Mouse (Mus musculus): ENCODE data around the gene Efcab1. TPM values are rescaled to one million over a fixed set of nuclear protein-coding genes. Genes with fewer than 3 reads are reported as not detected.
"Not testable (repeated sequence)": the region's sequence is repeated elsewhere in the genome, so short reads cannot be mapped to it uniquely, and the experiment has no call there.

Gene Efcab1
- polyA plus RNA-seq, 1 experiment from 2014 or later = 13.7 TPM

GRCm38 (mm10) chr16:14940898-14941297 lies 34.5 kb downstream of the Efcab1 start:
- H3K27ac ChIP-seq = peak overlapping the region; percentile 67
- 0 out of 2 replicates have a peak, but pooled peaks have one; percentile 37 for ATAC-seq (ENCODE audit: insufficient number of reproducible peaks, low FRiP score, low TSS enrichment, low read depth)

GRCm38 (mm10) chr16:14943530-14943929 lies 37.1 kb downstream of the Efcab1 start:
- H3K9me3 ChIP-seq = no peaks in the 10 kb centered on the region
- no peak overlapping the region for H3K4me2 ChIP-seq
- H3K4me3 ChIP-seq = no peak overlapping the region
- no peak overlapping the region for H3K27ac ChIP-seq
- peaks cover 6% of the 10 kb centered on the region; the same call in 1 of the 2 replicates for H3K4me1 ChIP-seq
- H3K36me3 ChIP-seq = no peaks in the 10 kb centered on the region
- H3K9ac ChIP-seq = no peak overlapping the region
- ATAC-seq (ENCODE audit: insufficient number of reproducible peaks, low FRiP score, low TSS enrichment, low read depth) = 0 out of 2 replicates have a peak, but pooled peaks have one; percentile 60
- H3K27me3 ChIP-seq = no peaks in the 10 kb centered on the region
- WGBS = 65% methylated on average over 2 of the region's 2 CpGs

More at GRCm38 (mm10) chr16:14940898-14941297, 34.5 kb downstream of the Efcab1 start:
- Histone ChIP-seq H3K4me1 (peaks cover 6% of the 10 kb centered on the region; the same call in 1 of the 2 replicates), H3K27me3 (no peaks in the 10 kb centered on the region), H3K4me2 (no peak overlapping the region), H3K4me3 (no peak overlapping the region), H3K9ac (no peak overlapping the region), H3K36me3 (no peaks in the 10 kb centered on the region), H3K9me3 (no peaks in the 10 kb centered on the region)
- WGBS = 40% methylated on average over 3 of the region's 3 CpGs

- ATAC-seq (ENCODE audit: insufficient number of reproducible peaks, low FRiP score, low TSS enrichment, low read depth); H3K4me3 ChIP-seq; H3K36me3 ChIP-seq; H3K4me1 ChIP-seq; H3K27me3 ChIP-seq; H3K27ac ChIP-seq; H3K9ac ChIP-seq; H3K9me3 ChIP-seq; H3K4me2 ChIP-seq: not testable (repeated sequence)
- 83% methylated on average over 2 of the region's 2 CpGs for WGBS
Measured at GRCm38 (mm10) chr16:14947561-14947960, 41.2 kb downstream of the Efcab1 start.

- H3K9me3 ChIP-seq = no peaks in the 10 kb centered on the region
- no peak overlapping the region for H3K4me2 ChIP-seq
- H3K27me3 ChIP-seq = no peaks in the 10 kb centered on the region
- H3K27ac ChIP-seq = no peak overlapping the region
- no peaks in the 10 kb centered on the region for H3K36me3 ChIP-seq
- no peak overlapping the region for H3K9ac ChIP-seq
- no peaks in the 10 kb centered on the region for H3K4me1 ChIP-seq
- ATAC-seq (ENCODE audit: insufficient number of reproducible peaks, low FRiP score, low TSS enrichment, low read depth) = no peak; the same call in 1 of the 2 replicates
- no peak overlapping the region for H3K4me3 ChIP-seq
- WGBS = 27% methylated on average over 2 of the region's 2 CpGs
Measured at GRCm38 (mm10) chr16:14951894-14952293, 45.5 kb downstream of the Efcab1 start.

- no peaks in the 10 kb centered on the region for H3K27me3 ChIP-seq
- H3K27ac ChIP-seq = no peak overlapping the region
- WGBS = 93% methylated on average over 8 of the region's 8 CpGs
- H3K9me3 ChIP-seq = no peaks in the 10 kb centered on the region
- no peaks in the 10 kb centered on the region for H3K36me3 ChIP-seq
- no peak overlapping the region for H3K4me3 ChIP-seq
- ATAC-seq (ENCODE audit: insufficient number of reproducible peaks, low FRiP score, low TSS enrichment, low read depth) = no peak
- H3K4me1 ChIP-seq = no peaks in the 10 kb centered on the region
- no peak overlapping the region for H3K9ac ChIP-seq
- H3K4me2 ChIP-seq = no peak overlapping the region
Measured at GRCm38 (mm10) chr16:14959743-14960142, 53.3 kb downstream of the Efcab1 start.

GRCm38 (mm10) chr16:14973696-14974095 lies 67.3 kb downstream of the Efcab1 start:
- Histone ChIP-seq H3K9me3 (no peaks in the 10 kb centered on the region), H3K27ac (no peak overlapping the region), H3K9ac (no peak overlapping the region), H3K4me2 (no peak overlapping the region), H3K4me3 (no peak overlapping the region), H3K27me3 (no peaks in the 10 kb centered on the region), H3K36me3 (no peaks in the 10 kb centered on the region), H3K4me1 (no peaks in the 10 kb centered on the region)
- no peak for ATAC-seq (ENCODE audit: insufficient number of reproducible peaks, low FRiP score, low TSS enrichment, low read depth)
- WGBS = 81% methylated on average over 1 of the region's 1 CpGs

GRCm38 (mm10) chr16:14979228-14979627 lies 72.8 kb downstream of the Efcab1 start:
- H3K4me1 ChIP-seq = no peaks in the 10 kb centered on the region
- WGBS = 78% methylated on average over 2 of the region's 2 CpGs

GRCm38 (mm10) chr16:14989614-14990268 lies 83.3 kb downstream of the Efcab1 start:
- Histone ChIP-seq H3K4me1 (peaks cover 9% of the 10 kb centered on the region), H3K4me3 (no peak overlapping the region), H3K4me2 (no peak overlapping the region), H3K9ac (no peak overlapping the region), H3K36me3 (no peaks in the 10 kb centered on the region), H3K9me3 (no peaks in the 10 kb centered on the region), H3K27me3 (no peaks in the 10 kb centered on the region), H3K27ac (peak overlapping the region; percentile 24; the same call in 1 of the 2 replicates)
- WGBS = 48% methylated on average over 6 of the region's 6 CpGs
- peak; percentile 71; the same call in 1 of the 2 replicates for ATAC-seq (ENCODE audit: insufficient number of reproducible peaks, low FRiP score, low TSS enrichment, low read depth)

More at GRCm38 (mm10) chr16:14979228-14979627, 72.8 kb downstream of the Efcab1 start:
- Histone ChIP-seq H3K9ac (no peak overlapping the region), H3K9me3 (no peaks in the 10 kb centered on the region), H3K27ac (no peak overlapping the region), H3K4me2 (no peak overlapping the region), H3K4me3 (no peak overlapping the region), H3K27me3 (no peaks in the 10 kb centered on the region), H3K36me3 (no peaks in the 10 kb centered on the region)
- ATAC-seq (ENCODE audit: insufficient number of reproducible peaks, low FRiP score, low TSS enrichment, low read depth) = no peak

GRCm38 (mm10) chr16:14991001-14991400 lies 84.6 kb downstream of the Efcab1 start:
- no peak overlapping the region for H3K9ac ChIP-seq
- 64% methylated on average over 3 of the region's 3 CpGs for WGBS
- H3K4me2 ChIP-seq = no peak overlapping the region
- H3K36me3 ChIP-seq = no peaks in the 10 kb centered on the region
- peaks cover 9% of the 10 kb centered on the region for H3K4me1 ChIP-seq
- H3K27ac ChIP-seq = no peak overlapping the region
- H3K27me3 ChIP-seq = no peaks in the 10 kb centered on the region
- ATAC-seq (ENCODE audit: insufficient number of reproducible peaks, low FRiP score, low TSS enrichment, low read depth) = no peak
- no peaks in the 10 kb centered on the region for H3K9me3 ChIP-seq
- no peak overlapping the region for H3K4me3 ChIP-seq

GRCm38 (mm10) chr16:14992461-14993107 lies 86.2 kb downstream of the Efcab1 start:
- no peaks in the 10 kb centered on the region for H3K9me3 ChIP-seq
- H3K4me3 ChIP-seq = no peak overlapping the region
- H3K4me1 ChIP-seq = peaks cover 9% of the 10 kb centered on the region
- no peak overlapping the region for H3K4me2 ChIP-seq
- H3K27me3 ChIP-seq = no peaks in the 10 kb centered on the region
- no peak for ATAC-seq (ENCODE audit: insufficient number of reproducible peaks, low FRiP score, low TSS enrichment, low read depth)
- no peak overlapping the region for H3K9ac ChIP-seq
- H3K27ac ChIP-seq = no peak overlapping the region
- 56% methylated on average over 3 of the region's 3 CpGs for WGBS
- H3K36me3 ChIP-seq = no peaks in the 10 kb centered on the region

- H3K27ac ChIP-seq = no peak overlapping the region
Measured at GRCm38 (mm10) chr16:15014724-15015123, 108.3 kb downstream of the Efcab1 start.

More at GRCm38 (mm10) chr16:15014724-15015123, 108.3 kb downstream of the Efcab1 start:
- ATAC-seq (ENCODE audit: insufficient number of reproducible peaks, low FRiP score, low TSS enrichment, low read depth) = no peak
- no peaks in the 10 kb centered on the region for H3K36me3 ChIP-seq
- WGBS = 62% methylated on average over 2 of the region's 2 CpGs
- no peaks in the 10 kb centered on the region for H3K4me1 ChIP-seq
- H3K9ac ChIP-seq = no peak overlapping the region
- no peak overlapping the region for H3K4me3 ChIP-seq
- no peaks in the 10 kb centered on the region for H3K9me3 ChIP-seq
- no peaks in the 10 kb centered on the region for H3K27me3 ChIP-seq
- H3K4me2 ChIP-seq = no peak overlapping the region

All from limb, embryonic 15.5 days (tissue).